ENCODE assay signal across 12 mouse cellular contexts in genomic region chr6:116455781-116456180, GRCm38 (mm10). TPM values are rescaled to one million over a fixed set of nuclear protein-coding genes. Genes with fewer than 3 reads are reported as not detected.
A peak's percentile ranks its signal among the peaks of the same experiment; 100 is the strongest.
DNase-seq lines count a peak whose midpoint lies in the region; ATAC-seq and TF ChIP-seq lines count a peak whose summit lies in the region.
"Had no signal": no experiment of that assay in that cellular context is flagged by ENCODE, and none has a peak within 500 bp of the region (broad histone marks: within the 10 kb centered on the region; RNA-seq: fewer than 3 reads in every experiment).

No protein-coding gene starts in this region.

- no peaks in the 10 kb centered on the region for H3K36me3 ChIP-seq in kidney, embryonic 15.5 days
- H3K36me3 ChIP-seq in megakaryocyte, embryonic 14.5 days (replicated peaks; ENCODE audit: low read length) = peaks cover 34% of the 10 kb centered on the region
- no peaks in the 10 kb centered on the region for H3K36me3 ChIP-seq in forebrain, embryonic 11.5 days (ENCODE audit: control insufficient read depth, insufficient read depth, low read length)
- H3K36me3 ChIP-seq: heart, embryonic 13.5 days; limb, embryonic 15.5 days had no signal

- DNase-seq in kidney, adult 11 months = peak; percentile 39
- DNase-seq in kidney, postnatal 25 days = peak; percentile 14 to 56
- no peak for DNase-seq in forebrain, embryonic 11.5 days (ENCODE audit: low spot score)
- no peak for DNase-seq in left cerebral cortex, adult 2 months (ENCODE audit: extremely low spot score in 1 of 2, low spot score in 2 of 2)
- DNase-seq in ovary, postnatal 14 days (ENCODE audit: low spot score) = no peak

- no peak overlapping the region for H3K4me3 ChIP-seq in kidney, embryonic 15.5 days (replicated peaks)
- no peak overlapping the region for H3K4me3 ChIP-seq in bone marrow, adult 2 months (replicated peaks; ENCODE audit: control insufficient read depth, low read depth, low read length)
- peak overlapping the region; percentile 84 for H3K4me3 ChIP-seq in megakaryocyte, embryonic 14.5 days (replicated peaks)
- H3K4me3 ChIP-seq in forebrain, embryonic 11.5 days (ENCODE audit: low read depth, low read length) = no peak overlapping the region
- H3K4me3 ChIP-seq in left cerebral cortex, adult 2 months = no peak overlapping the region
- H3K4me3 ChIP-seq: heart, embryonic 13.5 days; limb, embryonic 15.5 days had no signal

- no peak overlapping the region for H3K4me2 ChIP-seq in kidney, embryonic 15.5 days
- H3K4me2 ChIP-seq in forebrain, embryonic 11.5 days (ENCODE audit: low read depth, low read length, severe bottlenecking) = no peak overlapping the region
- H3K4me2 ChIP-seq: heart, embryonic 13.5 days; limb, embryonic 15.5 days had no signal

- H3K9ac ChIP-seq in kidney, embryonic 15.5 days = no peak overlapping the region
- H3K9ac ChIP-seq in forebrain, embryonic 11.5 days (ENCODE audit: low read length) = no peak overlapping the region
- H3K9ac ChIP-seq: heart, embryonic 13.5 days; limb, embryonic 15.5 days had no signal

- intact Hi-C loops in left cerebral cortex, adult 2 months (cut with DNase I) = no loop called here

- H3K27me3 ChIP-seq in kidney, embryonic 15.5 days = peaks cover 21% of the 10 kb centered on the region
- no peaks in the 10 kb centered on the region for H3K27me3 ChIP-seq in megakaryocyte, embryonic 14.5 days (replicated peaks)
- peaks cover 5% of the 10 kb centered on the region; the same call in 1 of the 2 replicates for H3K27me3 ChIP-seq in forebrain, embryonic 11.5 days (ENCODE audit: control insufficient read depth, insufficient read depth, low read length)

- WGBS in kidney, embryonic 15.5 days = 78% methylated on average over 4 of the region's 4 CpGs
- WGBS in bone marrow, adult 2 months = 8% methylated on average over 4 of the region's 4 CpGs
- 83% methylated on average over 4 of the region's 4 CpGs for WGBS in forebrain, embryonic 11.5 days

- TF ChIP-seq CTCF in bone marrow, adult 2 months (IDR thresholded peaks at IDR 0.05; ENCODE audit: control insufficient read depth, insufficient read depth, low read length) = no peak
- no peak for TF ChIP-seq CTCF in left cerebral cortex, adult 2 months (IDR thresholded peaks at IDR 0.05)

- H3K9me3 ChIP-seq in kidney, embryonic 15.5 days (replicated peaks) = no peaks in the 10 kb centered on the region
- H3K9me3 ChIP-seq in megakaryocyte, embryonic 14.5 days = no peaks in the 10 kb centered on the region
- H3K9me3 ChIP-seq in forebrain, embryonic 11.5 days (ENCODE audit: control insufficient read depth, low read length) = no peaks in the 10 kb centered on the region
- H3K9me3 ChIP-seq: heart, embryonic 13.5 days; limb, embryonic 15.5 days had no signal

- no peak for ATAC-seq in kidney, embryonic 15.5 days (replicated peaks; ENCODE audit: low FRiP score)
- ATAC-seq in forebrain, embryonic 11.5 days (replicated peaks; ENCODE audit: low FRiP score) = no peak

- H3K27ac ChIP-seq in kidney, embryonic 15.5 days = no peak overlapping the region
- peak overlapping the region; percentile 71 for H3K27ac ChIP-seq in bone marrow, adult 2 months (ENCODE audit: control insufficient read depth, insufficient read depth, low read depth, low read length, poor library complexity)
- no peak overlapping the region for H3K27ac ChIP-seq in forebrain, embryonic 11.5 days (ENCODE audit: low read depth, low read length)
- no peak overlapping the region for H3K27ac ChIP-seq in left cerebral cortex, adult 2 months
- H3K27ac ChIP-seq: heart, embryonic 13.5 days; limb, embryonic 15.5 days had no signal

- no peak for TF ChIP-seq POLR2A in bone marrow, adult 2 months (IDR thresholded peaks at IDR 0.05; ENCODE audit: borderline replicate concordance, control insufficient read depth, low read depth, low read length)

- H3K4me1 ChIP-seq in kidney, embryonic 15.5 days = peaks cover 5% of the 10 kb centered on the region
- peaks cover 1% of the 10 kb centered on the region; the same call in 1 of the 2 replicates for H3K4me1 ChIP-seq in bone marrow, adult 2 months (ENCODE audit: control insufficient read depth, insufficient read depth, low read length)
- H3K4me1 ChIP-seq in megakaryocyte, embryonic 14.5 days = peaks cover 91% of the 10 kb centered on the region
- peaks cover 3% of the 10 kb centered on the region; the same call in 1 of the 2 replicates for H3K4me1 ChIP-seq in forebrain, embryonic 11.5 days (replicated peaks; ENCODE audit: control insufficient read depth, insufficient read depth, low read length)

RNA-seq across cellular contexts. Expression of gene Alox5, which starts 5.2 kb away (rescaled TPM):
- 0.67 and 0.92 TPM in 2 replicates for polyA plus RNA-seq in kidney, embryonic 15.5 days (2015; fragmentation: Nextera tagmentation; extraction: Ambion mirVana)
- polyA plus RNA-seq in bone marrow, adult 2 months (2011; ENCODE audit: insufficient read depth, insufficient read length, low replicate concordance, missing spikeins) = 16.1 and 17.9 TPM in 2 replicates
- 43.4 and 50.4 TPM in 2 replicates for polyA plus RNA-seq in megakaryocyte, embryonic 14.5 days (2012; ENCODE audit: insufficient read depth, low replicate concordance)
- polyA plus RNA-seq in forebrain, embryonic 11.5 days (2014; fragmentation: Nextera tagmentation; extraction: Ambion mirVana) = 0.52 and 0.91 TPM in 2 replicates
- 1 to 10 TPM; 1.7 to 2.6 TPM for total RNA-seq in left cerebral cortex, adult 2 months (2021)

RNA-seq across cellular contexts. Expression of gene Olfr211, which starts 33.1 kb away (rescaled TPM):
- not detected in 2 replicates for polyA plus RNA-seq in kidney, embryonic 15.5 days (2015; fragmentation: Nextera tagmentation; extraction: Ambion mirVana)
- not detected in 2 replicates for polyA plus RNA-seq in bone marrow, adult 2 months (2011; ENCODE audit: insufficient read depth, insufficient read length, low replicate concordance, missing spikeins)
- polyA plus RNA-seq in megakaryocyte, embryonic 14.5 days (2012; ENCODE audit: insufficient read depth, low replicate concordance) = 0.44 TPM in 1 of 2 replicates, not detected in the other
- not detected in 2 replicates for polyA plus RNA-seq in forebrain, embryonic 11.5 days (2014; fragmentation: Nextera tagmentation; extraction: Ambion mirVana)
- not detected for total RNA-seq in left cerebral cortex, adult 2 months (2021)
- polyA plus RNA-seq: embryonic facial prominence, embryonic 14.5 days; heart, embryonic 13.5 days; limb, embryonic 15.5 days; spleen, adult 2 months had no signal

RNA-seq across cellular contexts. Expression of gene Olfr212, which starts 50.5 kb away (rescaled TPM):
- polyA plus RNA-seq in kidney, embryonic 15.5 days (2015; fragmentation: Nextera tagmentation; extraction: Ambion mirVana) = not detected in 2 replicates
- not detected in 2 replicates for polyA plus RNA-seq in bone marrow, adult 2 months (2011; ENCODE audit: insufficient read depth, insufficient read length, low replicate concordance, missing spikeins)
- not detected in 2 replicates for polyA plus RNA-seq in megakaryocyte, embryonic 14.5 days (2012; ENCODE audit: insufficient read depth, low replicate concordance)
- polyA plus RNA-seq in forebrain, embryonic 11.5 days (2014; fragmentation: Nextera tagmentation; extraction: Ambion mirVana) = not detected in 2 replicates
- total RNA-seq in left cerebral cortex, adult 2 months (2021) = not detected
- polyA plus RNA-seq: embryonic facial prominence, embryonic 14.5 days; heart, embryonic 13.5 days; limb, embryonic 15.5 days; spleen, adult 2 months had no signal

Comparison
In these comparisons a context has a peak if more than half of its experiments do, and no peak if none do; other contexts are left out.
1. DNase-seq: peak in kidney, adult 11 months (single experiment) and kidney, postnatal 25 days (2 of 2); none in forebrain, embryonic 11.5 days (single experiment), left cerebral cortex, adult 2 months (0 of 2) and ovary, postnatal 14 days (single experiment).